10 mouse cellular contexts compared by ENCODE assay signal in genomic region chr12:29790051-29790386, GRCm38 (mm10).
DNase-seq lines count a peak whose midpoint lies in the region; ATAC-seq and TF ChIP-seq lines count a peak whose summit lies in the region.
"Had no signal": no experiment of that assay in that cellular context is flagged by ENCODE, and none has a peak within 500 bp of the region (broad histone marks: within the 10 kb centered on the region; RNA-seq: fewer than 3 reads in every experiment).

No protein-coding gene starts in this region.

- peak; percentile 83 for DNase-seq in midbrain, embryonic 11.5 days (ENCODE audit: low spot score, missing footprints)
- DNase-seq in midbrain, embryonic 10.5 days (ENCODE audit: low spot score), result no peak
- DNase-seq in forebrain, postnatal 0 days, result no peak
- DNase-seq in midbrain, embryonic 14.5 days, result no peak
- DNase-seq in urinary bladder, adult 2 months (ENCODE audit: low spot score), result no peak
- DNase-seq in right cerebral cortex, postnatal 25 days, result no peak
- DNase-seq in left cerebral cortex, postnatal 25 days (ENCODE audit: low spot score in 2 of 2), result no peak
- DNase-seq: gastrocnemius, postnatal 36 days; kidney, adult 9 months had no signal

- 76% methylated on average over 4 of the region's 4 CpGs for WGBS in midbrain, embryonic 11.5 days
- 80% methylated on average over 4 of the region's 4 CpGs for WGBS in midbrain, embryonic 10.5 days
- WGBS in forebrain, postnatal 0 days, result 14% methylated on average over 4 of the region's 4 CpGs
- 4% methylated on average over 4 of the region's 4 CpGs for WGBS in midbrain, embryonic 14.5 days

- no peak for ATAC-seq in midbrain, embryonic 11.5 days (ENCODE audit: low FRiP score)
- ATAC-seq in forebrain, postnatal 0 days, result no peak; the same call in 1 of the 2 replicates
- ATAC-seq in midbrain, embryonic 14.5 days (ENCODE audit: low FRiP score, low TSS enrichment), result peak; percentile 42

- no peak overlapping the region for H3K4me2 ChIP-seq in midbrain, embryonic 11.5 days
- H3K4me2 ChIP-seq in forebrain, postnatal 0 days (ENCODE audit: low read depth), result peak overlapping the region; percentile 31
- H3K4me2 ChIP-seq in midbrain, embryonic 14.5 days (ENCODE audit: low read length), result peak overlapping the region; percentile 45

- H3K27me3 ChIP-seq in midbrain, embryonic 11.5 days (ENCODE audit: control insufficient read depth, insufficient read depth, low read length), result no peaks in the 10 kb centered on the region
- H3K27me3 ChIP-seq in midbrain, embryonic 10.5 days (ENCODE audit: low read depth, poor library complexity, severe bottlenecking), result no peaks in the 10 kb centered on the region
- no peaks in the 10 kb centered on the region for H3K27me3 ChIP-seq in forebrain, postnatal 0 days (ENCODE audit: insufficient read depth, low read length)
- H3K27me3 ChIP-seq in midbrain, embryonic 14.5 days (ENCODE audit: control insufficient read depth, insufficient read depth, low read length), result no peaks in the 10 kb centered on the region

- no peaks in the 10 kb centered on the region for H3K4me1 ChIP-seq in midbrain, embryonic 11.5 days (ENCODE audit: control insufficient read depth, insufficient read depth, low read length)
- H3K4me1 ChIP-seq in midbrain, embryonic 10.5 days, result peaks cover 3% of the 10 kb centered on the region
- peaks cover 25% of the 10 kb centered on the region for H3K4me1 ChIP-seq in forebrain, postnatal 0 days (ENCODE audit: insufficient read depth)
- H3K4me1 ChIP-seq in midbrain, embryonic 14.5 days (ENCODE audit: control insufficient read depth, insufficient read depth, low read length), result peaks cover 44% of the 10 kb centered on the region

- no peak overlapping the region; the same call in 1 of the 2 replicates for H3K27ac ChIP-seq in midbrain, embryonic 11.5 days (ENCODE audit: low read depth, low read length)
- H3K27ac ChIP-seq in midbrain, embryonic 10.5 days (replicated peaks), result no peak overlapping the region
- H3K27ac ChIP-seq in forebrain, postnatal 0 days (ENCODE audit: low read depth, low read length), result peak overlapping the region; percentile 88
- peak overlapping the region; percentile 90 for H3K27ac ChIP-seq in midbrain, embryonic 14.5 days (replicated peaks; ENCODE audit: low read depth, low read length)

- H3K4me3 ChIP-seq in midbrain, embryonic 11.5 days (ENCODE audit: low read depth, low read length), result no peak overlapping the region
- H3K4me3 ChIP-seq in midbrain, embryonic 10.5 days, result no peak overlapping the region
- no peak overlapping the region for H3K4me3 ChIP-seq in forebrain, postnatal 0 days (ENCODE audit: low read depth, low read length)
- H3K4me3 ChIP-seq in midbrain, embryonic 14.5 days (replicated peaks; ENCODE audit: low read depth, low read length), result no peak overlapping the region; the same call in 1 of the 2 replicates

- H3K9me3 ChIP-seq in midbrain, embryonic 11.5 days (ENCODE audit: control insufficient read depth, low read length), result no peaks in the 10 kb centered on the region
- no peaks in the 10 kb centered on the region for H3K9me3 ChIP-seq in midbrain, embryonic 10.5 days (replicated peaks)
- H3K9me3 ChIP-seq in forebrain, postnatal 0 days (ENCODE audit: low read length), result no peaks in the 10 kb centered on the region
- no peaks in the 10 kb centered on the region for H3K9me3 ChIP-seq in midbrain, embryonic 14.5 days (ENCODE audit: control insufficient read depth, low read length)

- intact Hi-C loops in left cerebral cortex, postnatal 25 days (cut with DNase I), result no loop called here

- H3K36me3 ChIP-seq in midbrain, embryonic 11.5 days (ENCODE audit: control insufficient read depth, insufficient read depth, low read length), result no peaks in the 10 kb centered on the region
- no peaks in the 10 kb centered on the region for H3K36me3 ChIP-seq in midbrain, embryonic 10.5 days
- peaks cover 6% of the 10 kb centered on the region for H3K36me3 ChIP-seq in forebrain, postnatal 0 days (ENCODE audit: insufficient read depth)
- H3K36me3 ChIP-seq in midbrain, embryonic 14.5 days (ENCODE audit: control insufficient read depth, insufficient read depth, low read length), result 0 out of 2 replicates have a peak, but pooled peaks cover 2% of the 10 kb centered on the region
- H3K36me3 ChIP-seq: G1E had no signal

- no peak for TF ChIP-seq CTCF in forebrain, postnatal 0 days (IDR thresholded peaks at IDR 0.05; ENCODE audit: low read depth)

- H3K9ac ChIP-seq in midbrain, embryonic 11.5 days (ENCODE audit: low read length), result no peak overlapping the region
- H3K9ac ChIP-seq in forebrain, postnatal 0 days, result peak overlapping the region; percentile 32; the same call in 1 of the 2 replicates
- no peak overlapping the region; the same call in 1 of the 2 replicates for H3K9ac ChIP-seq in midbrain, embryonic 14.5 days (replicated peaks; ENCODE audit: low read length)

Comparison
In these comparisons a context has a peak if more than half of its experiments do, and no peak if none do; other contexts are left out.
1. H3K27ac ChIP-seq: peak in forebrain, postnatal 0 days (single experiment) and midbrain, embryonic 14.5 days (single experiment); none in midbrain, embryonic 11.5 days (single experiment) and midbrain, embryonic 10.5 days (single experiment).